Mouse (Mus musculus): ENCODE data around the gene Ets1. TPM values are rescaled to one million over a fixed set of nuclear protein-coding genes. Genes with fewer than 3 reads are reported as not detected.

Gene Ets1
- polyA plus RNA-seq, 1 experiment = 34.5 TPM

DNA sequence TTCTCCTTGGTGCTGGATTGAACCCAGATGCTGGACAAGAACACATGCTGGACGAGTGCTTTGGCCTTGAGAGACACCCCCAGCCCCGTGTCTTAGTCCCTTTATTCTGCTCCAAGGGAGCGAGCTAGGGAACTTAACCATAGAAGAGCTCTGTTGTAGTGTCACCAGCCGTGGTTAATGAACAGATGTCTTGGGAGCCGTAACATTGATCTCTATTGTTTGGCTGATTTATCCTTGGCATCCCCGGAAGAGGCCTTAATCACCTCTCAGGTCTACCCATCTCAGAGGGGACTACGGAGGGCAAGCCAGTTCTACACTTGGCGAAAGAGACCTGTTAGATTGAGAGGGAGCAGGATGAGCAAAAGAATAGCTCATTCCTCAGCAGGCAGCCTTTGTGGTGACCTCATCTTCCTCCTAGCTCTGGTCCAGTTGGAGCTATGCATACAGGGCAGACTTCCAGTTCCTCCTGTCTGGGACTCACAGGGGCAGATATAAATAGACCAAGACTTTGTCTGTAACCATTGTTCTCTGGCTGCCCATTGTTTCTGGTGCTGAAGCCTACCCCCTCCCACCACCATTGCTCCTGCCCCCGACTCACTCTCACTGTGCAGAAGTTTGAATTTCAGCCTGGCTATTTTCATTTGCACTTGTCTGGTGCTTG is 79.9 kb downstream of the Ets1 start:
- WGBS = 75% methylated on average over 9 of the region's 9 CpGs
- Histone ChIP-seq H3K27ac (ENCODE audit: control insufficient read depth, insufficient read depth, low read depth, low read length, poor library complexity) (no peak overlapping the region), H3K4me1 (ENCODE audit: control insufficient read depth, insufficient read depth, low read length) (peaks cover 12% of the 10 kb centered on the region; the same call in 1 of the 2 replicates), H3K4me3 (replicated peaks; ENCODE audit: control insufficient read depth, low read depth, low read length) (no peak overlapping the region)
- TF ChIP-seq CTCF (IDR thresholded peaks at IDR 0.05; ENCODE audit: control insufficient read depth, insufficient read depth, low read length) (no peak), POLR2A (IDR thresholded peaks at IDR 0.05; ENCODE audit: borderline replicate concordance, control insufficient read depth, low read depth, low read length) (no peak)

DNA sequence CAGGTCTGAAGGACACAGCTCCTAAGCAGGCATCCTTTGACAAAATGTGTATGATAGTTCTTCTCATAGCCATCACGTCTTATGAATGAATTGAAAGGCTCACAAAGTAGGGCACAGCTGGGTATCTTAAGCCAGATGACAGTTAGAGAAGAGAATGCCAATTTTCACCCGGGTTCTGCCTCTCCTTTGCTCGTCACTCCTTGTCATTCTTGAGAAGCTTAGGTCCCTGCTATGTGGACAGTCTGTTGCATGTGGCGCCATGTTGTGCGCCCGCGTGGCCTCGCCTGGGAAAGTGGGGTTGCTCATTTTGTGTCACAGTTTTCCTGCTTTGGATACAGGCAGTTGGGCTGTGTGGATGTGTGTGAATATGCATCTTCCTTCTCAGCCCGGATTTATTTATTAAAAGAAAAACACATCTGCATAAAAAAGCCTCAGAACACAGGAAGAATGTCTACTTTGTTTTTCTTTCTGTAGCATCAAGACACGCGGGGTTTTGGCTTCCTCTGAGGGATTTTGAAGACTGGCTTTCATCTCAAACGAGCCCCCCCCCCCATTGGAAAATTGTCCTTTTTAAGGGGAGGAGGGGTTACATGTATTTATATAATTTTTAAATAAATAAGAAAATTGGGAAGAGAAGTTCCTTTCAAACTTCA is 81.4 kb downstream of the Ets1 start:
- no peak overlapping the region for H3K4me3 ChIP-seq (replicated peaks; ENCODE audit: control insufficient read depth, low read depth, low read length)
- TF ChIP-seq POLR2A (IDR thresholded peaks at IDR 0.05; ENCODE audit: borderline replicate concordance, control insufficient read depth, low read depth, low read length) (no peak), CTCF (IDR thresholded peaks at IDR 0.05; ENCODE audit: control insufficient read depth, insufficient read depth, low read length) (no peak)
- peaks cover 9% of the 10 kb centered on the region; the same call in 1 of the 2 replicates for H3K4me1 ChIP-seq (ENCODE audit: control insufficient read depth, insufficient read depth, low read length)
- H3K27ac ChIP-seq (ENCODE audit: control insufficient read depth, insufficient read depth, low read depth, low read length, poor library complexity) = no peak overlapping the region
- WGBS = 72% methylated on average over 12 of the region's 12 CpGs

DNA sequence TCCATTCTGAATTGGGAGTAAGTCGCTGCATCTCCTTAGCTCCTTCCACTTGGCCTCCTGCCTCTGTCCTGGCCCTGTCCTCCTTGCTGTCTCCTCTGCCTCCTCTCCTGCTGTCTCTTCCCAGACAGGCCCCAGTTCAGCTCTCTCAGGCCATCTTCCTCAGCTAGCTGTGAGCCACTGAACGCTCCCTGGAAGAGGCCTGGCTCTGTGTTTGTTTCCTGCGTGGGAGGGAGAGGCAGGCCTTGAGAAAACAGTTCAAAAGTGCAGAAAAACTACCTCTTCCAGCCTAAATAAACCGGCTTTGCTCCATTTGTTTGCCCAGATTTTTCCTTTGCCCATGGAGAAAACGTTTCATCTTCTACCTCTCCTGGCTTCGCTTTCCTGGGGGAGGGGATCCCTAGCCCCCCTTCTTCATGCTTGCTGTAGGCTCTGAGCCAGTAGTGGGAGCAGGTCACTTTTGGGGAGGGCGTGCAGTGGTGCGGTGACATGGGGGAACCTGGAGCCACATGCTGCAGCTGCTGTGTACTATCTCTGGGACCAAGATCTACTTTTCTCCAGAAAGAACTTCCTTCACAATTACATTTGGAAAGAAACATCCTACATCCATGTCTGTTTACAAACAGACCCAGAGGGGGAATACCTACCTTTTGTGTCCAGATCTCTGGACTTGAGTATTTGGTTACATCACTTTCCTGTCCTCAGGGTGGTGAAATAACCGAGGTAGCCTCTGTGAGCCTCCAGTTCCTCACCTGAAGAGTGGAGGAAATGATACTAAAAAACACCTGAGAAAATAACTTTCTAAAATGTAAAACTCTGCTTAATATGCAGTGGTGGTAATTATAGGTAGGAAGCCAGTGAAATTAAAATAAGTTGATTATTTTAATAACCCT is 82.2 kb downstream of the Ets1 start:
- Histone ChIP-seq H3K27ac (ENCODE audit: control insufficient read depth, insufficient read depth, low read depth, low read length, poor library complexity) (peak overlapping the region; percentile 38), H3K4me3 (replicated peaks; ENCODE audit: control insufficient read depth, low read depth, low read length) (no peak overlapping the region), H3K4me1 (ENCODE audit: control insufficient read depth, insufficient read depth, low read length) (peaks cover 9% of the 10 kb centered on the region; the same call in 1 of the 2 replicates)
- no peak for TF ChIP-seq CTCF (IDR thresholded peaks at IDR 0.05; ENCODE audit: control insufficient read depth, insufficient read depth, low read length)
- TF ChIP-seq POLR2A (IDR thresholded peaks at IDR 0.05; ENCODE audit: borderline replicate concordance, control insufficient read depth, low read depth, low read length) = no peak
- 61% methylated on average over 9 of the region's 9 CpGs for WGBS

DNA sequence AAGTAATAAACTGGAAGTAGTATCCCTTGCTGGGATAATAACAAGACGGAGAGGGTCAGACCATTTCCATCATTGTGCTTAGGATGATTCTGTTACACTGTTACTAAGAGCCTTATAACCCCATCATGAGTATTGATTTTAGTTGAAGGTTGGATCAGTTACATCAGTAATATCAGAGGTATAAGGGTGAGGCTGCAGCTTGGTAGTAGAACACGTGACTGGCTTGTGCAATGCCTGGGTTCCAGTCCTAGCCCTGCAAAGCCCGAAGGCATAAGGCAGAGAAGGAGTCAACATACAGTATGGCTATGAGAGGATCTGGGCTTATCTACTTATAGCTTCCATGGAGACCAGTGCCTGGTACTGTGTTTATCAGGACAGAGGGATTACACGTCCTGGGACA is 82.8 kb downstream of the Ets1 start:
- peaks cover 9% of the 10 kb centered on the region; the same call in 1 of the 2 replicates for H3K4me1 ChIP-seq (ENCODE audit: control insufficient read depth, insufficient read depth, low read length)
- no peak overlapping the region for H3K27ac ChIP-seq (ENCODE audit: control insufficient read depth, insufficient read depth, low read depth, low read length, poor library complexity)
- no peak overlapping the region for H3K4me3 ChIP-seq (replicated peaks; ENCODE audit: control insufficient read depth, low read depth, low read length)
- 52% methylated on average over 4 of the region's 4 CpGs for WGBS
- TF ChIP-seq POLR2A (IDR thresholded peaks at IDR 0.05; ENCODE audit: borderline replicate concordance, control insufficient read depth, low read depth, low read length) = no peak
- no peak for TF ChIP-seq CTCF (IDR thresholded peaks at IDR 0.05; ENCODE audit: control insufficient read depth, insufficient read depth, low read length)

DNA sequence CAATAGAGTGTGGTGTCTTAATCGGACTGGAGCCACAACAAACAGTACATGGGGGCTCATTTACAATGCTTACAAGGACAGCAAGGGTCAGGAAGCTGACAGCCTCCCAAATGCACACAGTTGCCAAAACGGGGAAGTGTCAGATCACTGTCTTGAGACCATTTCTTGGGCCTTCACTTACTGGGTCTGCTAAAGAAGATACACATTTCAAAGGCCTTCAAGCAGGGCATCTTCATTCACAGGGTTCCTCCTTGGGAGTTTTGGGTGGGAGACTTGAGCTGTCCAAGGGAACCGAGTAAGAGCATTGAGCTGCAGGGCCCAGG is 83.9 kb downstream of the Ets1 start:
- WGBS = 15% methylated on average over 3 of the region's 3 CpGs
- no peak for TF ChIP-seq CTCF (IDR thresholded peaks at IDR 0.05; ENCODE audit: control insufficient read depth, insufficient read depth, low read length)
- TF ChIP-seq POLR2A (IDR thresholded peaks at IDR 0.05; ENCODE audit: borderline replicate concordance, control insufficient read depth, low read depth, low read length) = no peak
- H3K4me3 ChIP-seq (replicated peaks; ENCODE audit: control insufficient read depth, low read depth, low read length) = no peak overlapping the region
- peaks cover 9% of the 10 kb centered on the region; the same call in 1 of the 2 replicates for H3K4me1 ChIP-seq (ENCODE audit: control insufficient read depth, insufficient read depth, low read length)
- no peak overlapping the region for H3K27ac ChIP-seq (ENCODE audit: control insufficient read depth, insufficient read depth, low read depth, low read length, poor library complexity)

DNA sequence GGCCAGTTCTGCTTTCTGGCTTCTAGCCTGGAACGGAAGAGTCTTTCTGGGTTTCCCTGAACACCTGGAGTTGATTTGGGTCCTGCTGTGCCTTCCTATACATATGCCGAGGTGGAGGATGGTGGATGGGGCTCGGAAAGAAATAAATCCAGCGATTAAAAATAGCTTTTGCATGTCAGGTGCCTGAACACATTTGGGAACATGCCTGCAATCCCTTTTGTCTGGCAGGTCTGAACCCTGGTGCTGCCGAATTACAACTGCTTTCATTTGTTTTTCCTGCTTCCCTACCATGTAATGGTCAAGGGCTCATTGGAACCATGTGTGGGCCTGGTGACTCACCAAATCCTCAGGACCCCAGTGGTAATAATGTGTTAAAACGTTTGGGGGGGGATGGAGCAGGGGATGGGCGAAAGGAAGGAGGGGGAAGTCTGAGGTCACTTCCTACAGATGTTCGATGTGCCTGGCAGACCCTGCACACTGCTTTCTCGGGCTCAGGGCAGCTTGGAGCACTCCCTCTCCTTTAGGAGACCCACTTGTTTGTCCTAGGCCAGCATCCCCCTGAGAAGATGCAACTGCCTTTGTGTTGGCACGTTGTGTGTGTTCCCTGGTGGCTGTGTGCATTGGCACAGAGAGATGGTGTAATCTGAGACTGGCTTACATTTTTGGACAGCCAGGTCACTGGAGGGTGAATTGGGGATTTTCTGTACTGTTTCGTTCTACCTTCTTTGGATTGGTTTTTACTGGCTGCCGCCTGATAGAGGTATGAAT is 84.4 kb downstream of the Ets1 start:
- no peak for TF ChIP-seq CTCF (IDR thresholded peaks at IDR 0.05; ENCODE audit: control insufficient read depth, insufficient read depth, low read length)
- TF ChIP-seq POLR2A (IDR thresholded peaks at IDR 0.05; ENCODE audit: borderline replicate concordance, control insufficient read depth, low read depth, low read length) = no peak
- 18% methylated on average over 12 of the region's 12 CpGs for WGBS
- Histone ChIP-seq H3K4me1 (ENCODE audit: control insufficient read depth, insufficient read depth, low read length) (peaks cover 9% of the 10 kb centered on the region; the same call in 1 of the 2 replicates), H3K27ac (ENCODE audit: control insufficient read depth, insufficient read depth, low read depth, low read length, poor library complexity) (no peak overlapping the region), H3K4me3 (replicated peaks; ENCODE audit: control insufficient read depth, low read depth, low read length) (no peak overlapping the region)

DNA sequence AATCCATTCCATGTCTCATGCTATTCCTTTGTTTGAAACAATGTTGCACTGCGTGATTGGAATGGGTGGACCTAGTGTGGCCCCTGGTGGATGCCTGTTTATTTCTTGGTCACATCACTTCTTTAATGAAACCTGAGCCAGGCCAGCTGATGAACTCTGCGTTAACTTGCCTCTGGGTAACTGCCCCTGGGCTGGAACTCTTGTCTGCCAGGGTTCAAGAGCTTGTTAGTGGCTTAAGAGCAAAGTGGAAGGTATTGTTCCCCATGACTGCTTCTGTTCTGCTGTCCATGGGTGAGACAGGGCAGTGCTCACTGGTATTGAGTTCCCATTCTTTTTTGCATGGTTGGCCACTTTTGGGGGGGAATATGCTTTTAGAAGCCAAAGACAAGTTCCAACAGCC is 85.1 kb downstream of the Ets1 start:
- WGBS = 75% methylated on average over 2 of the region's 2 CpGs
- no peak overlapping the region for H3K27ac ChIP-seq (ENCODE audit: control insufficient read depth, insufficient read depth, low read depth, low read length, poor library complexity)
- H3K4me1 ChIP-seq (ENCODE audit: control insufficient read depth, insufficient read depth, low read length) = peaks cover 9% of the 10 kb centered on the region; the same call in 1 of the 2 replicates

More for the DNA sequence above, 85.1 kb downstream of the Ets1 start:
- no peak for TF ChIP-seq CTCF (IDR thresholded peaks at IDR 0.05; ENCODE audit: control insufficient read depth, insufficient read depth, low read length)
- no peak for TF ChIP-seq POLR2A (IDR thresholded peaks at IDR 0.05; ENCODE audit: borderline replicate concordance, control insufficient read depth, low read depth, low read length)
- H3K4me3 ChIP-seq (replicated peaks; ENCODE audit: control insufficient read depth, low read depth, low read length) = no peak overlapping the region

All from bone marrow, adult 2 months (tissue).